Mouse (Mus musculus) G1E (cell line): Measurements from ENCODE around the gene Ppm1l. TPM values are rescaled to one million over a fixed set of nuclear protein-coding genes. Genes with fewer than 3 reads are reported as not detected.

ENCODE experiments used
- ATAC-seq: 2 replicates; pipeline ENCODE4 v1.8.0; 2016; ENCODE audit warnings: mild to moderate bottlenecking; ENCODE audit not compliant: insufficient number of reproducible peaks, poor library complexity, low FRiP score, severe bottlenecking; ENCODE audit errors: extremely low read depth
- DNase-seq: peaks from one replicate; pipeline ENCODE4 v3.0.0; 2012; ENCODE audit warnings: low spot score
- H3K27me3 ChIP-seq: 2 replicates; pipeline ENCODE4 v1.6.1; 2012; ENCODE audit warnings: mild to moderate bottlenecking, low read length, inconsistent platforms; ENCODE audit not compliant: insufficient read depth
- H3K36me3 ChIP-seq: replicated peaks from 2 replicates; pipeline ENCODE3; 2012; ENCODE audit warnings: mild to moderate bottlenecking, inconsistent platforms
- H3K4me1 ChIP-seq: 2 replicates; pipeline ENCODE4 v1.6.1; 2012; ENCODE audit warnings: low read depth, low read length, inconsistent platforms, mixed read lengths; ENCODE audit not compliant: insufficient read depth
- H3K4me3 ChIP-seq: 2 replicates; pipeline ENCODE4 v1.5.1; 2012; ENCODE audit warnings: low read depth, mild to moderate bottlenecking, inconsistent platforms, low read length, moderate library complexity, mixed read lengths
- H3K9me3 ChIP-seq: replicated peaks from 2 replicates; pipeline ENCODE4 v1.6.1; 2012; ENCODE audit warnings: inconsistent platforms
- CTCF ChIP-seq: IDR thresholded peaks from 2 replicates; pipeline ENCODE4 v1.5.1; 2012; ENCODE audit warnings: low read depth, low read length, inconsistent platforms, mixed read lengths
- GATA1 ChIP-seq: IDR thresholded peaks from 2 replicates; pipeline ENCODE4 v1.6.1; 2012; ENCODE audit warnings: borderline replicate concordance, low read length, inconsistent platforms, mixed read lengths
- GATA2 ChIP-seq: IDR thresholded peaks from 2 replicates; pipeline ENCODE4 v1.6.1; 2012; ENCODE audit warnings: low read depth, low read length, inconsistent platforms, borderline replicate concordance
- POLR2AphosphoS5 ChIP-seq: IDR thresholded peaks from 2 replicates; pipeline ENCODE4 v1.6.1; 2012; ENCODE audit warnings: low read depth, low read length, inconsistent platforms; ENCODE audit not compliant: insufficient replicate concordance
- TAL1 ChIP-seq: conservative IDR thresholded peaks from 2 replicates; pipeline ENCODE4 v1.6.1; 2012; ENCODE audit warnings: low read depth, low read length, inconsistent platforms, mixed read lengths
- polyA plus RNA-seq: library from polyadenylated mRNA; stranded (reverse); fragments of >175 nt; gene quantifications from 2 replicates; pipeline ENCODE4 v1.2.3, GENCODE M21; 2012
- total RNA-seq, 2 experiments: library from RNA; stranded (forward) in 1 of 2; stranded (reverse) in 1 of 2; fragments of 200-1000 nt in 1 of 2; fragments of >200 nt in 1 of 2; fragmentation: Nextera tagmentation in 1 of 2; gene quantifications; 2 replicates each; pipeline ENCODE4 v1.2.3; 2014 to 2017

Gene Ppm1l
- total and polyA plus RNA-seq, 3 experiments: 1.5 to 16.6 (median 5.6) TPM

- Histone ChIP-seq H3K9me3 (no peaks in the 10 kb centered on the region), H3K36me3 (no peaks in the 10 kb centered on the region), H3K4me1 (no peaks in the 10 kb centered on the region), H3K4me3 (no peak overlapping the region), H3K27me3 (no peaks in the 10 kb centered on the region; the same call in 1 of the 2 replicates)
- no peak for TF ChIP-seq CTCF
- no peak for TF ChIP-seq GATA2
- no peak for TF ChIP-seq POLR2AphosphoS5
- TF ChIP-seq TAL1: no peak
- TF ChIP-seq GATA1: no peak
- DNase-seq (no peak), ATAC-seq (no peak)
Measured at GRCm38 (mm10) chr3:69607468-69607867, 290.8 kb downstream of the Ppm1l start.

DNA sequence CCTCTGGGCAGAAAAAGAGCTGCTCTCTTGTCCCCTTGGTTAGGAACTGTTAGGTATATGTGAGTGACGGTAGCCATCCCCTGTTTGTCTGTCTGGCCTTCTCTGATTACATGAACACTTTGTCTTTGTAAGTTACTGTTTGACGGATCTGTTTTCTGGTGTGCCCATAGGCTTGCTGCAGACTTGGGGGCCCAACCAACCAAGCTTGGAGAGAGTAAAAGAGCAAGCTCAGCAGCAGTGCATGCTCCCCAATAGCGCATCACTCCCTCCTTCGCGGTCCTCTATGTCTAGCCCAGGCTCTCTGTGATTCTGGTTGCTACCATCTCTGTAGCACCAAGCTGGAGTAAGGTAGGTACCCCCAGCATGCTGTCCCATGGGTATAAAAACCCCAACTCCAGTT is 291.2 kb downstream of the Ppm1l start:
- ATAC-seq (no peak), DNase-seq (no peak)
- H3K27me3 ChIP-seq: no peaks in the 10 kb centered on the region
- no peaks in the 10 kb centered on the region for H3K9me3 ChIP-seq
- TF ChIP-seq POLR2AphosphoS5 (no peak), GATA1 (no peak), CTCF (no peak), TAL1 (no peak), GATA2 (no peak)
- no peaks in the 10 kb centered on the region for H3K36me3 ChIP-seq
- H3K4me1 ChIP-seq: no peaks in the 10 kb centered on the region
- no peak overlapping the region for H3K4me3 ChIP-seq

Other genes with a start within 250 kb of the Ppm1l start
- 126 and 138 TPM in 2 replicates for gene Kpna4, start 189.7 kb upstream of the Ppm1l start, total RNA-seq (2014; fragmentation: Nextera tagmentation)
- gene Kpna4, start 189.7 kb upstream of the Ppm1l start, total RNA-seq (2017): 52.4 and 66.7 TPM in 2 replicates
- gene Kpna4, start 189.7 kb upstream of the Ppm1l start, polyA plus RNA-seq: 14.4 and 15.6 TPM in 2 replicates
- not detected in 2 replicates for gene Arl14, start 94.4 kb upstream of the Ppm1l start, total RNA-seq (2014; fragmentation: Nextera tagmentation)
- gene Arl14, start 94.4 kb upstream of the Ppm1l start, total RNA-seq (2017): not detected in 2 replicates
- gene Arl14, start 94.4 kb upstream of the Ppm1l start, polyA plus RNA-seq: not detected in 2 replicates